ENCODE assay signal across 8 mouse cellular contexts in genomic region chr6:86400972-86401371, GRCm38 (mm10). TPM values are rescaled to one million over a fixed set of nuclear protein-coding genes. Genes with fewer than 3 reads are reported as not detected.
DNase-seq lines count a peak whose midpoint lies in the region; ATAC-seq and TF ChIP-seq lines count a peak whose summit lies in the region.

No protein-coding gene starts in this region.

- H3K4me2 ChIP-seq in hindbrain, embryonic 16.5 days (ENCODE audit: low read length) = peak overlapping the region; percentile 47
- H3K4me2 ChIP-seq in midbrain, embryonic 11.5 days = peak overlapping the region; percentile 33

- ATAC-seq in frontal cortex, adult (ENCODE audit: low TSS enrichment) = no peak
- ATAC-seq in hindbrain, embryonic 16.5 days = no peak
- no peak for ATAC-seq in midbrain, embryonic 11.5 days (ENCODE audit: low FRiP score)

- no peaks in the 10 kb centered on the region for H3K27me3 ChIP-seq in hindbrain, embryonic 16.5 days (replicated peaks; ENCODE audit: control insufficient read depth, insufficient read depth, low read length)
- no peaks in the 10 kb centered on the region for H3K27me3 ChIP-seq in limb, embryonic 10.5 days (ENCODE audit: low read depth, poor library complexity, severe bottlenecking)
- H3K27me3 ChIP-seq in midbrain, embryonic 11.5 days (ENCODE audit: control insufficient read depth, insufficient read depth, low read length) = no peaks in the 10 kb centered on the region

- peak; percentile 88 for TF ChIP-seq CTCF in gastrocnemius, adult 2 months (IDR thresholded peaks at IDR 0.05)

- H3K27ac ChIP-seq in gastrocnemius, adult 2 months = peak overlapping the region; percentile 48; the same call in 1 of the 2 replicates
- H3K27ac ChIP-seq in hindbrain, embryonic 16.5 days (ENCODE audit: low read depth, low read length) = no peak overlapping the region
- peak overlapping the region; percentile 44; the same call in 1 of the 2 replicates for H3K27ac ChIP-seq in limb, embryonic 10.5 days
- no peak overlapping the region for H3K27ac ChIP-seq in midbrain, embryonic 11.5 days (ENCODE audit: low read depth, low read length)

- H3K4me3 ChIP-seq in gastrocnemius, adult 2 months = peak overlapping the region; percentile 59
- peak overlapping the region; percentile 28 for H3K4me3 ChIP-seq in hindbrain, embryonic 16.5 days (ENCODE audit: low read length)
- H3K4me3 ChIP-seq in limb, embryonic 10.5 days = peak overlapping the region; percentile 40
- no peak overlapping the region; the same call in 1 of the 2 replicates for H3K4me3 ChIP-seq in midbrain, embryonic 11.5 days (ENCODE audit: low read depth, low read length)

- no peaks in the 10 kb centered on the region for H3K36me3 ChIP-seq in hindbrain, embryonic 16.5 days (ENCODE audit: control insufficient read depth, insufficient read depth, low read length)
- no peaks in the 10 kb centered on the region for H3K36me3 ChIP-seq in limb, embryonic 10.5 days
- H3K36me3 ChIP-seq in midbrain, embryonic 11.5 days (ENCODE audit: control insufficient read depth, insufficient read depth, low read length) = no peaks in the 10 kb centered on the region

- H3K9ac ChIP-seq in hindbrain, embryonic 16.5 days (ENCODE audit: low read depth, low read length) = peak overlapping the region; percentile 31; the same call in 1 of the 2 replicates
- no peak overlapping the region for H3K9ac ChIP-seq in midbrain, embryonic 11.5 days (ENCODE audit: low read length)

- H3K4me1 ChIP-seq in hindbrain, embryonic 16.5 days (ENCODE audit: control insufficient read depth, insufficient read depth, low read depth, low read length) = peaks cover 13% of the 10 kb centered on the region
- peaks cover 17% of the 10 kb centered on the region for H3K4me1 ChIP-seq in limb, embryonic 10.5 days
- H3K4me1 ChIP-seq in midbrain, embryonic 11.5 days (ENCODE audit: control insufficient read depth, insufficient read depth, low read length) = peaks cover 8% of the 10 kb centered on the region

- DNase-seq in frontal cortex, adult 2 months (ENCODE audit: extremely low spot score in 1 of 2, low spot score in 1 of 2) = peak; percentile 40 to 77
- peak; percentile 43 to 47 for DNase-seq in cerebellum, postnatal 36 days
- DNase-seq in gastrocnemius, adult 2 months = peak; percentile 79
- peak; percentile 75 for DNase-seq in limb, embryonic 10.5 days (ENCODE audit: low spot score)
- peak; percentile 91 for DNase-seq in midbrain, embryonic 11.5 days (ENCODE audit: low spot score, missing footprints)
- DNase-seq in spleen, adult 12 weeks (ENCODE audit: low spot score) = peak; percentile 58

- 7% methylated on average over 9 of the region's 9 CpGs for WGBS in hindbrain, embryonic 16.5 days
- WGBS in limb, embryonic 10.5 days = 8% methylated on average over 9 of the region's 9 CpGs
- 10% methylated on average over 9 of the region's 9 CpGs for WGBS in midbrain, embryonic 11.5 days

- H3K9me3 ChIP-seq in hindbrain, embryonic 16.5 days (ENCODE audit: control insufficient read depth, low read length) = no peaks in the 10 kb centered on the region
- no peaks in the 10 kb centered on the region for H3K9me3 ChIP-seq in limb, embryonic 10.5 days (replicated peaks)
- no peaks in the 10 kb centered on the region for H3K9me3 ChIP-seq in midbrain, embryonic 11.5 days (ENCODE audit: control insufficient read depth, low read length)

- intact Hi-C loops in gastrocnemius, adult 2 months (cut with DNase I) = loop anchor here (1.0 to 5.0 kb wide), 2 partner anchors 36 to 259 kb away; partner anchors contain the start of gene Fam136a

RNA-seq across cellular contexts. Expression of gene Tia1, which starts 3.0 kb away (rescaled TPM):
- 163 and 204 TPM in 2 replicates for polyA plus RNA-seq in frontal cortex, adult 2 months (2012; rRNA removed)
- total RNA-seq in gastrocnemius, adult 2 months (2021) = 10 to 100 TPM; 20.7 to 22.7 TPM
- 232 and 270 TPM in 2 replicates for polyA plus RNA-seq in hindbrain, embryonic 16.5 days (2015; fragmentation: Nextera tagmentation; extraction: Ambion mirVana)
- 174 and 235 TPM in 2 replicates for polyA plus RNA-seq in limb, embryonic 10.5 days (2016; fragmentation: Nextera tagmentation; extraction: Ambion mirVana)
- 241 and 255 TPM in 2 replicates for polyA plus RNA-seq in midbrain, embryonic 11.5 days (2014; fragmentation: Nextera tagmentation; extraction: Ambion mirVana)

RNA-seq across cellular contexts. Expression of gene Pcyox1, which starts 4.0 kb away (rescaled TPM):
- polyA plus RNA-seq in frontal cortex, adult 2 months (2012; rRNA removed) = 57.1 and 69.2 TPM in 2 replicates
- 10 to 100 TPM; 49.7 to 50.8 TPM for total RNA-seq in gastrocnemius, adult 2 months (2021)
- 88.4 and 92.7 TPM in 2 replicates for polyA plus RNA-seq in hindbrain, embryonic 16.5 days (2015; fragmentation: Nextera tagmentation; extraction: Ambion mirVana)
- 50.6 and 59.5 TPM in 2 replicates for polyA plus RNA-seq in limb, embryonic 10.5 days (2016; fragmentation: Nextera tagmentation; extraction: Ambion mirVana)
- polyA plus RNA-seq in midbrain, embryonic 11.5 days (2014; fragmentation: Nextera tagmentation; extraction: Ambion mirVana) = 107 and 119 TPM in 2 replicates

RNA-seq across cellular contexts. Expression of gene Gm44790, which starts 25.5 kb away (rescaled TPM):
- polyA plus RNA-seq in frontal cortex, adult 2 months (2012; rRNA removed) = 0.82 and 1.1 TPM in 2 replicates
- under 1 TPM in 1 of 2 experiments, not detected in 1; 0.53 TPM for total RNA-seq in gastrocnemius, adult 2 months (2021)
- polyA plus RNA-seq in hindbrain, embryonic 16.5 days (2015; fragmentation: Nextera tagmentation; extraction: Ambion mirVana) = not detected in 2 replicates
- not detected in 2 replicates for polyA plus RNA-seq in limb, embryonic 10.5 days (2016; fragmentation: Nextera tagmentation; extraction: Ambion mirVana)
- not detected in 2 replicates for polyA plus RNA-seq in midbrain, embryonic 11.5 days (2014; fragmentation: Nextera tagmentation; extraction: Ambion mirVana)

RNA-seq across cellular contexts. Expression of gene Snrpg, which starts 29.9 kb away (rescaled TPM):
- polyA plus RNA-seq in frontal cortex, adult 2 months (2012; rRNA removed) = 62.4 and 65.0 TPM in 2 replicates
- 10 to 100 TPM; 23.3 to 37.8 TPM for total RNA-seq in gastrocnemius, adult 2 months (2021)
- polyA plus RNA-seq in hindbrain, embryonic 16.5 days (2015; fragmentation: Nextera tagmentation; extraction: Ambion mirVana) = 234 and 259 TPM in 2 replicates
- polyA plus RNA-seq in limb, embryonic 10.5 days (2016; fragmentation: Nextera tagmentation; extraction: Ambion mirVana) = 932 and 987 TPM in 2 replicates
- polyA plus RNA-seq in midbrain, embryonic 11.5 days (2014; fragmentation: Nextera tagmentation; extraction: Ambion mirVana) = 658 and 748 TPM in 2 replicates

RNA-seq across cellular contexts. Expression of gene Fam136a, which starts 35.5 kb away (rescaled TPM):
- polyA plus RNA-seq in frontal cortex, adult 2 months (2012; rRNA removed) = 25.9 and 33.8 TPM in 2 replicates
- total RNA-seq in gastrocnemius, adult 2 months (2021) = 10 to 100 TPM; 11.7 to 17.6 TPM
- 112 and 114 TPM in 2 replicates for polyA plus RNA-seq in hindbrain, embryonic 16.5 days (2015; fragmentation: Nextera tagmentation; extraction: Ambion mirVana)
- polyA plus RNA-seq in limb, embryonic 10.5 days (2016; fragmentation: Nextera tagmentation; extraction: Ambion mirVana) = 189 and 214 TPM in 2 replicates
- 147 and 152 TPM in 2 replicates for polyA plus RNA-seq in midbrain, embryonic 11.5 days (2014; fragmentation: Nextera tagmentation; extraction: Ambion mirVana)

Comparison
In these comparisons a context has a peak if more than half of its experiments do, and no peak if none do; other contexts are left out.
1. H3K27ac ChIP-seq: peak in gastrocnemius, adult 2 months (single experiment) and limb, embryonic 10.5 days (single experiment); none in hindbrain, embryonic 16.5 days (single experiment) and midbrain, embryonic 11.5 days (single experiment).
2. Peak in every context shown above with its lines, with median percentiles within 50 percentile points of each other: DNase-seq.